Mouse (Mus musculus) thymus, adult 18-20 months (tissue): Measurements from ENCODE around the gene Tpcn1.
A peak's percentile ranks its signal among the peaks of the same experiment; 100 is the strongest.
"Not testable (repeated sequence)": the region's sequence is repeated elsewhere in the genome, so short reads cannot be mapped to it uniquely, and the experiment has no call there.

ENCODE experiments used
- DNase-seq, 2 experiments: peaks; one replicate each; pipeline ENCODE4 v3.0.0; 2022; ENCODE audit warnings: mixed read lengths in 2 of 2

Gene Tpcn1

DNA sequence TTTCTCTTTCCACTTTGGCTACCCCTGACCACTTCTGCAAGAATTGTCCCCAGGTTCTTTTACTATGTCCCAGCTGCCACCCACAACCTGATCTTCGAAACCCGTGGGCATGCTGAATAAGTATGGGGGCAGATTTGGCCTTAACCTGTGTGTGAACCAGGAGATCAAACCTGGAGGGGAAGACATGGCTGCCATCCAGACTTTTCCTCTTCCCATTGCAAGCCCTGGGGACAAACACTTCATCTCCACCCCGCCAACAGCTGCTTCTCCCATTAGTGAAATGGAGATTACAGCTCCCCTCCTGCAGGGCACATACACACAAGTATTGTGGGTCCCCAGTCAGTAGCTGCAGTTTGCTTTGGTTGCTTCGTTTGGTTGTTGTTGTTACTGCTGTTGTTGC lies 81.2 kb downstream of the Tpcn1 start:
- no peak for DNase-seq

DNA sequence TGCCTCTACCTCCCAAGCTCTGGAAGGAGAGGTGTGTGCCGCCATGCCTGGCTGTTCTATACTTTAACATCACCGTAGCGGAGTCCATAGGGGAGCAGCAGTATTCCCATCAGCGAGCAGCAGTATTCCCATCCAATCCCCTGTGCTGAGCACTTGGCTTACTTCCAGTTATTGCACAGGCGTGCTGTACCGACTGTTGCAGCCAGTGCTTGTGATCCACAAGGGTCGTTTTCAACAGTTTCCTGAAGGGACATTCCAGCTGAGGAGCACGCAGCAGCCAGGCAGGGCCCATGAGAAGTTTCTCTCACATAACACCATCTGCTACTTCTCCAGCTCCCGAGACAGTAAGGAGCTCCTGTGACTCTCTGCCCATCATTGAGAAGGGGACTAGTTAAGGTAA lies 82.0 kb downstream of the Tpcn1 start:
- DNase-seq: no peak

- DNase-seq: no peak
These were observed 82.7 kb downstream of the Tpcn1 start for GRCm38 (mm10) chr5:120505781-120506180.

- peak; percentile 32 to 48 for DNase-seq
These were observed 83.1 kb downstream of the Tpcn1 start for GRCm38 (mm10) chr5:120505368-120505767.

DNA sequence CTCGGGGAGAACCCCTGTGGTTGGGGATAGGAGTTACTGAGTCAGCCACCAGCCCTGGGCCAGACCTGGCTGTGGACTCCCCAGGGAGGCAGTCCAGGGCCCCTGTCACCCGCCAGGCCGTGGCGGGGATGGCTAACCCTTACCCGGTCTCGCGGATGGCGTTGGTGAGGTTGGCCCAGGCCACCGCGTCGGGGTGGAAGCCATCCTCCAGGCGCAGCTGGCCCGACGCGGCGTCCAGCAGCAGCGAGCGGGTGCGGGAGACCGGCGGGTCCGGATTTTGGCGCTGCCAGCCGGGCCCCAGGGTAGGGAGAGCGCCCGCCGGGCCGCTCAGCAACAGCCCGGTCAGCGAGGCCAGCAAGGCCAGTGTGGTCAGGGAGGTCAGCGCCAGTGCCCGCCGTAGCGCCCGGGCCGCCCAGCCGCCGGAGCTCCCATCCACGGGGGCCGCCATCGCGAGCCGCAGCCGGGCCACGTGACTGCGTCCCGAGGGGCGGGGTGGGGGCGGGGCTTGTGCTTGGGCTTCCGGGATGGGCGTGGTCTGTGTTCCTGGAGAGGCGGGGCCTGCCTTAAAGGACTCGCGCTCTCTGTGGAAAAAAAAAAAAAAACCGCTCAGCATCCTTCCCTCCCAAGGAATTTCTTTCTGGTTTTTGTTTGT lies 85.2 kb downstream of the Tpcn1 start, which contains the start of gene Plbd2:
TSS of gene Plbd2 (minus strand) at position 482 of the 652 bp plus-strand sequence.
- DNase-seq: peak; percentile 38 to 46

DNA sequence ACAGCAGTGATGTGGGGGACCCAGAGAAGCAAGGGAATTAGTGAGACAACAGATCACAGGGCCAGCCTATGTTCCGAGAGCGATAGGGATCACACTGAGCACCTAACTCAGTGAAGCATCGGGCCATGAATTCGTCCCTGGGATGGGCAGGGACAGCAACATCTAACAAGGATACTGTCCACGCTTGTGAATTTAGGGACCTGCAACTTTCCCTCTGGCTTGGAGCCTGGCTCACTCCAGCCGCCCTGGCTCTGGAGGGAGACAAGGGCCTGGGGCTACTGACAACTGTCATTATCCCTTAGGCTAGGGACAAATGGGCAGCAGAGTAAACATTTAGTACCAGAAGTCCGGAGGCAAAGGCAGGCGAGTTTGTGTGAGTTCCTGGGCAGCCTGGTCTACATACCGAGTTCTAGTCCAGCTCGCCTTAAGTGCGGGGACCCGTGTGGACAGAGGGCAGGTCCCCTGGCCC lies 85.8 kb downstream of the Tpcn1 start:
- DNase-seq: no peak

GRCm38 (mm10) chr5:120502147-120502621 lies 86.3 kb downstream of the Tpcn1 start:
- DNase-seq: no peak

- DNase-seq: not testable (repeated sequence)
These were observed 87.9 kb downstream of the Tpcn1 start for GRCm38 (mm10) chr5:120500609-120501008.

GRCm38 (mm10) chr5:120499202-120499601 lies 89.3 kb downstream of the Tpcn1 start:
- DNase-seq: no peak

GRCm38 (mm10) chr5:120497071-120497470 lies 91.4 kb downstream of the Tpcn1 start:
- no peak for DNase-seq

DNA sequence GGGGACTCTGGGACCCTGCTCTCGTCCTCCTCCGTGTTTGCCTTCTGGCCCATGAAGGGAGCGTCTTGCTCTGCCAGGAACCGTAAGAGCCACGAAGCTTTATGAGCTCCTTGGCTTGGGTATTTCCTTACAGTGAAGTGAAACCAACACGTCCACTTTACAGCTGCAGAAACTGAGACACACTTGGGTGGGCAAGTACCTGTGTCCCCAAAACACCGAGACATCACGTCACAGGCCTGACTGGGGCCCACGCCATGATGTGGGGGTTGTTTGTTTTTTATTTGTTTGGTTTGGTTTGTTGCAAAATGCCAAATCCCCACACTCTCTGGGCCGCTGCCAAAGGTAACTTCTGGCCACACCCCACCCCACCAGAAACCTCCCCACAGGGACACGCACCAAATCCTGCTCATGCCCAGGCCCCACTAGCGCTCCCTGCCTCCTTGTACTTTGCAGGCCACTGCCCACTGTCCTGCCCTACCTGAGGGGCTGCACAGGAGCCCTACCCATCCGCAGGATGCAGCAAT lies 92.7 kb downstream of the Tpcn1 start:
- DNase-seq: no peak

DNA sequence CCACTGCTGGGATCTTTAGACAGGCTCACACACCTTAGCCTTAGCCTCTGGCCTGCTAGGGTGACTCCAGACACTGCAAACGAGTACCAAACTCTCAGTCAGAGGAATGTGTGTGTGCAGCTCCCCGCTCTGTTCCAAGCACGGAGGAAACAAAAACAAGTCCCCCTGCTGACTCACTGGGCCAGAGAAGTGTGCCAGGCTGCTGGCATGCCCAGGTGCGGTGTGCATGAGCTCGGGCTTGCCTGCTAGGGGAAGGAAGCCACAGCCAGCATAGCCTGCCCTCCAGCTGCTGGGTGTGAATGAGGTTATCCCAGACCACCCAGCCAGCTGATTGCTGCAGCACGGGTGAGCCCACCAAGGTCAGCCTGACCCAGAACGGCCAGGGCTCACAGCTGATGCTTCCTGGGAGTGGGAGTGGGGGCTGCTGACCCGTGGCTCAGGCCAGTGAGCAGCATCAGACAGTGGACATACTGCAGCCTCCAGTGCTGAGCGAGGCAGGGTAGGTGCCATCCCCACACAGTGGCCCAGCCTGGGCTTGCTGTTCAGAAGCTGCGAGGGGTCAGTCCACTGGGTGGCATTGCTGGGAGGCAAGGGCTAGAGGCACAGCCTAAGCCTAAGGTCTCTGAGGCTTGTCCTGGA lies 93.3 kb downstream of the Tpcn1 start:
- no peak for DNase-seq

DNA sequence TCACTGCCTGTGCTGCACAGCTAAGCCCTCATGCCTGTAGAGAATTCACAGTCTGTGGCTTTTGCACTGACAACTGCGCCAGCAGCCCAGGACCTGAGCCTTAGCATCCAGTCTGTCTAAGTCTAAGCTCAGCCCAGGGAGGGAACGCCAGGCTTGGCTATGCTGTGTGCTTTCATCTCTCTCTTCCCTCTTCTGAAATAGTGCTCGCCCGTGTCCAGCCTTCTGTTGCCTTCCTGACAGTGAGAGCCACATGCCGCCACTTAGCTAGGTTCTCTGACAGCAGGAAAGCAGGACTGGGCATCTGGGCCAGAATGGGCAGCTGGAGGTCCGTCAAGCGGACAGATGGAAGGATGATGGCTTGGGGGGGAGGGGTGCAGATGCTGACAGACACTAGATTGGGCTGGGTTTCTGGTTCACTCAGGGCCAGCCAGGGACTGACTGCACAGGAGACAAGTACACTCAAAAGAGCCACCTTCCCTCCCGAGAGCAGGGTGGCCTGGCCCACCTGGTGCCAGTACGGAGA lies 94.5 kb downstream of the Tpcn1 start:
- DNase-seq: no peak

DNA sequence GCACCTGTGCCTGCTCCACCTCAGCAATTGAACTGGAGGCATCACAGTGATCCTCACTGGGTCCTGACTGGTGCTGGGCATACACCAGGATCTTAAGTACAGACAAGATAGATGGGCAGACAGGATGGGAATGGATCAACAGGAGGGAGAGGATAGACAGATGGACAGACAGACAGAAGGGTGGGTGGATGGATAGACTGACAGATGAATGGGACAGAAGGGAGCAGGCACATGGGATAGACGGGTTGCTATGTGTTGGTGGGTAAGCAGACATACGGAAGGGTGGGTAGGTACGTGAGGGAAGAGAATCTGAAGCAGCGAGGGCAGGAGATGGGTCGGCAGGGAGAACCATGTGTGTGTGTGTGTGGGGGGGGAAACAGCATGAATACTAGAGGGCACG lies 95.0 kb downstream of the Tpcn1 start:
- DNase-seq: no peak

DNA sequence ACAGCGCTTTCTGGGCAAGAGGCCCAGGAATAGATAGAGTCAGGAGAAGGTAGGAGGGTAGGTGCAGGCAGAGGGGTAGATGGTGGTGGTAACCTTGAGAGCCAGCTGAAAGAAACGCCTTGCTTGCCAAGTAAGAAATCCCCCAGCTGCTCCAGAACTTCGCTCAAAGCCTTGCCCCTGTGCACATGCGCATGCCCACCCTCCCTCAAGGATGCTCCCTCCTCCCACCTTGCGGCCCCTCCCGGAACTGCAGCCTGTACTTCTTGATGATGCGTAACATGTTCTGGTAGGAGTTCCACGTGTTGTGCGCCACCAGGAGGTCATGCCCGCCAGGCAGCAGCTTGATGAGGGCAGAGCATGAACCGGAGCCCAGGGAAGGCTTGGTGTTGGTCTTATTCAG lies 96.0 kb downstream of the Tpcn1 start:
- DNase-seq: no peak

DNA sequence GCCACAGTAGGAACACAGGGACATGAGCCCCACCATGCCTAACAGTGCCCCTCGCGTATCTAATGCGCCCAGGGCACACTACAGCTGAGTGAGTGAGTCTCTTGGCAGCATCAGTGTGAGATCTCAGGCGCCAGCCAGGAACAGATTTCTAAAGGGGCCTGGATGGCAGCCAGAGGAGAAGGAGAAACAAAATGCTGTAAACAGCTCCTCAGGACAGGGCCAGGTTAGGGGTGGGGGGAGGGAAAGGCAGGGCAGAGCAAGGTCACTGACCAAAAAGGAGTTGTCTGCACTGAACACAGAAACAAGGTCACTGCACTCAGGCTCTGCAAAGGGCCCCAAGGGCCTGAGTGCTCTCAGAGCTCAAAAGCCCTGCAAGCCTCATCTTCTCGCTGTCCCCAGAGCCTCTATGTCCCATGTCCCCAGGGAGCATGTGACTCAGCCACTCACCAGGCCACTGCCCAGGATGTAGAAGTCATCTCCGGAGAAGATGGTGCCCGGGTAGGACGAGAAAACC lies 97.7 kb downstream of the Tpcn1 start:
- no peak for DNase-seq

DNA sequence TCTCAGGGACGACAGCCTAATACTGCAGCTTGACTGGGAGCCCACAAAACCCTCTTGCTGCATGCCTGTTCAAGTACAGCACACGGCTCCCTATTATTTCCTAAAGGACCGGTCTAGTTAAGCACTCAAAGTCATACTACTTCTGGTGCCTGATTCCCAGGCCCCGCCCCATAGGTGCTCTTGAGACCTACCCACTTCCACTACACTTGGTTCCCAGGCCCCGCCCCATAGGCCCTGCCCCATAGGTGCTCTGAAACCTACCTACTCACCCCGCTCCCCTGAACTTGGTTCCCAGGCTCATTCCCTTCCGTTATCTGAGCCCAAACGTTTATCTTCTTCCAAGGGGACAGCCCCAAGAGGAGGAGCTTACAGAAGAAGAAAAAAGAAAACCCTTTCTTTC lies 100.6 kb downstream of the Tpcn1 start:
- no peak for DNase-seq
